Comparison of ENCODE assay signal across 11 mouse cellular contexts in the genomic region with DNA sequence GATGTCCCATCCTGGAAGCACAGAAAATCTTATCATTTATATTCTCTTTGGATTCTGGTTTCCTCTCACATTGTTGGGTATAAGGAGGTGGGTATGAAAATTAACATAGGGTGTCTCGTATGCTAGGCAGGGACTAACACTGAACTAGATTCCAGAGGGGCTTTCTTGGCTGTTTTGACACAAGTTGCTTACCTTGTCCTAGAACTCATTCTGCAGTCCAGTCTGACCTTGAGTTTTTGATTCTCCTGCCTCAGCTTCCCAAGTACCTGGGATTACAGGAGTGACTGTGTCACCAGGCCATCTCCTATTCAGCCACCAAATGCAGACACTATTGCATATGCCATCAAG. TPM values are rescaled to one million over a fixed set of nuclear protein-coding genes. Genes with fewer than 3 reads are reported as not detected.
DNase-seq lines count a peak whose midpoint lies in the region; ATAC-seq and TF ChIP-seq lines count a peak whose summit lies in the region.
"Had no signal": no experiment of that assay in that cellular context is flagged by ENCODE, and none has a peak within 500 bp of the region (broad histone marks: within the 10 kb centered on the region; RNA-seq: fewer than 3 reads in every experiment).

No protein-coding gene starts in this region.

- ATAC-seq in heart, embryonic 11.5 days (replicated peaks; ENCODE audit: insufficient number of reproducible peaks, low FRiP score, low TSS enrichment): no peak
- ATAC-seq in lung, embryonic 14.5 days (ENCODE audit: insufficient read depth): no peak
- no peak for ATAC-seq in megakaryocyte-erythroid progenitor cell, adult 5-6 weeks (replicated peaks; ENCODE audit: low FRiP score, low TSS enrichment, poor library complexity, severe bottlenecking)

- H3K27ac ChIP-seq in heart, embryonic 11.5 days (ENCODE audit: low read depth, low read length): no peak overlapping the region
- no peak overlapping the region for H3K27ac ChIP-seq in lung, embryonic 14.5 days (ENCODE audit: low read depth)
- no peak overlapping the region for H3K27ac ChIP-seq in embryonic fibroblast, embryonic 13.5 days (ENCODE audit: insufficient read depth, low read length)
- no peak overlapping the region for H3K27ac ChIP-seq in small intestine, adult 2 months (ENCODE audit: insufficient read depth, low read depth, low read length)

- H3K4me1 ChIP-seq in heart, embryonic 11.5 days (ENCODE audit: control insufficient read depth, insufficient read depth, low read length): no peaks in the 10 kb centered on the region
- H3K4me1 ChIP-seq in lung, embryonic 14.5 days (ENCODE audit: insufficient read depth): 0 out of 2 replicates have a peak, but pooled peaks cover 2% of the 10 kb centered on the region
- peaks cover 2% of the 10 kb centered on the region; the same call in 1 of the 2 replicates for H3K4me1 ChIP-seq in embryonic fibroblast, embryonic 13.5 days (ENCODE audit: control insufficient read depth, insufficient read depth, low read length)
- peaks cover 5% of the 10 kb centered on the region for H3K4me1 ChIP-seq in small intestine, adult 2 months (ENCODE audit: control insufficient read depth, insufficient read depth, insufficient read length, low read length)

- intact Hi-C loops in heart, postnatal 14 days (cut with DNase I): no loop called here

- 92% methylated on average over 1 of the region's 1 CpGs for WGBS in heart, embryonic 11.5 days (ENCODE audit: insufficient replicate concordance)
- WGBS in lung, embryonic 14.5 days: 81% methylated on average over 1 of the region's 1 CpGs
- WGBS in small intestine, adult 2 months: 95% methylated on average over 1 of the region's 1 CpGs

- peaks cover 74% of the 10 kb centered on the region for H3K27me3 ChIP-seq in heart, embryonic 11.5 days (ENCODE audit: control insufficient read depth, insufficient read depth, low read length)
- H3K27me3 ChIP-seq in lung, embryonic 14.5 days (ENCODE audit: insufficient read depth, low read length): peaks cover 76% of the 10 kb centered on the region
- no peaks in the 10 kb centered on the region for H3K27me3 ChIP-seq in small intestine, adult 2 months (ENCODE audit: control insufficient read depth, insufficient read depth, low read length)

- H3K9me3 ChIP-seq in heart, embryonic 11.5 days (replicated peaks; ENCODE audit: control insufficient read depth, low read length): no peaks in the 10 kb centered on the region
- no peaks in the 10 kb centered on the region for H3K9me3 ChIP-seq in lung, embryonic 14.5 days (ENCODE audit: low read depth, low read length)

- DNase-seq in heart, postnatal 14 days: no peak
- DNase-seq in lung, embryonic 14.5 days: no peak
- DNase-seq in lung, postnatal 10 days: no peak
- no peak for DNase-seq in right cerebral cortex, postnatal 10 days (ENCODE audit: low spot score in 2 of 2)
- DNase-seq: thymus, postnatal 4 days had no signal

- H3K4me2 ChIP-seq in heart, embryonic 11.5 days: peak overlapping the region; percentile 93
- peak overlapping the region; percentile 82; the same call in 1 of the 2 replicates for H3K4me2 ChIP-seq in lung, embryonic 14.5 days

- peak overlapping the region; percentile 58 for H3K4me3 ChIP-seq in heart, embryonic 11.5 days (ENCODE audit: low read depth, low read length)
- no peak overlapping the region; the same call in 1 of the 2 replicates for H3K4me3 ChIP-seq in lung, embryonic 14.5 days (ENCODE audit: low read depth, low read length)
- H3K4me3 ChIP-seq in embryonic fibroblast, embryonic 13.5 days (ENCODE audit: insufficient read depth, low read length): peak overlapping the region; percentile 70
- peak overlapping the region; percentile 72; the same call in 1 of the 2 replicates for H3K4me3 ChIP-seq in small intestine, adult 2 months (ENCODE audit: low read depth, low read length)

- no peaks in the 10 kb centered on the region for H3K36me3 ChIP-seq in heart, embryonic 11.5 days (ENCODE audit: control insufficient read depth, insufficient read depth, low read length)
- no peaks in the 10 kb centered on the region for H3K36me3 ChIP-seq in lung, embryonic 14.5 days (ENCODE audit: insufficient read depth)
- H3K36me3 ChIP-seq in small intestine, adult 2 months (ENCODE audit: control insufficient read depth, insufficient read depth, low read length): no peaks in the 10 kb centered on the region

- TF ChIP-seq CTCF in lung, embryonic 14.5 days (IDR thresholded peaks at IDR 0.05; ENCODE audit: low read depth): no peak
- TF ChIP-seq CTCF in embryonic fibroblast, embryonic 13.5 days (IDR thresholded peaks at IDR 0.05; ENCODE audit: borderline replicate concordance, insufficient read depth, low read length): no peak
- TF ChIP-seq CTCF in small intestine, adult 2 months (IDR thresholded peaks at IDR 0.05; ENCODE audit: extremely low read depth, insufficient read length, insufficient replicate concordance, low read depth, low read length): no peak

- no peak for TF ChIP-seq POLR2A in embryonic fibroblast, embryonic 13.5 days (IDR thresholded peaks at IDR 0.05; ENCODE audit: low read depth, low read length)
- no peak for TF ChIP-seq POLR2A in small intestine, adult 2 months (IDR thresholded peaks at IDR 0.05; ENCODE audit: low read depth, low read length)

- peak overlapping the region; percentile 74; the same call in 1 of the 2 replicates for H3K9ac ChIP-seq in heart, embryonic 11.5 days (ENCODE audit: low read depth, low read length)
- no peak overlapping the region for H3K9ac ChIP-seq in lung, embryonic 14.5 days

RNA-seq across cellular contexts. Expression of gene Mt1, which starts 1.7 kb away (rescaled TPM):
- 270 and 395 TPM in 2 replicates for polyA plus RNA-seq in heart, embryonic 11.5 days (2014; fragmentation: Nextera tagmentation; extraction: Ambion mirVana)
- total RNA-seq in heart, postnatal 14 days (2021): 100 to 1,000 TPM; 388 to 401 TPM
- 57.4 and 71.3 TPM in 2 replicates for polyA plus RNA-seq in lung, embryonic 14.5 days (2014; fragmentation: Nextera tagmentation; extraction: Ambion mirVana)
- 435 and 525 TPM in 2 replicates for polyA plus RNA-seq in embryonic fibroblast, embryonic 13.5 days (2011; ENCODE audit: insufficient read length, low read depth, missing spikeins)
- polyA plus RNA-seq in small intestine, adult 2 months (2012; rRNA removed): 966 and 1,593 TPM in 2 replicates
- 524 and 583 TPM in 2 replicates for total RNA-seq in megakaryocyte-erythroid progenitor cell, adult 5-6 weeks (2014; fragmentation: Nextera tagmentation)
- 648 and 717 TPM in 2 replicates for total RNA-seq in megakaryocyte-erythroid progenitor cell, adult 5-6 weeks (2017)

RNA-seq across cellular contexts. Expression of gene Mt2, which starts 8.1 kb away (rescaled TPM):
- polyA plus RNA-seq in heart, embryonic 11.5 days (2014; fragmentation: Nextera tagmentation; extraction: Ambion mirVana): 58.5 and 102 TPM in 2 replicates
- 10 to 100 TPM; 71.0 to 71.3 TPM for total RNA-seq in heart, postnatal 14 days (2021)
- 12.3 and 15.2 TPM in 2 replicates for polyA plus RNA-seq in lung, embryonic 14.5 days (2014; fragmentation: Nextera tagmentation; extraction: Ambion mirVana)
- polyA plus RNA-seq in embryonic fibroblast, embryonic 13.5 days (2011; ENCODE audit: insufficient read length, low read depth, missing spikeins): 199 and 340 TPM in 2 replicates
- 50.1 and 80.3 TPM in 2 replicates for polyA plus RNA-seq in small intestine, adult 2 months (2012; rRNA removed)
- 352 and 428 TPM in 2 replicates for total RNA-seq in megakaryocyte-erythroid progenitor cell, adult 5-6 weeks (2014; fragmentation: Nextera tagmentation)
- 400 TPM in 2 replicates for total RNA-seq in megakaryocyte-erythroid progenitor cell, adult 5-6 weeks (2017)

RNA-seq across cellular contexts. Expression of gene Mt3, which starts 28.1 kb away (rescaled TPM):
- polyA plus RNA-seq in heart, embryonic 11.5 days (2014; fragmentation: Nextera tagmentation; extraction: Ambion mirVana): 22.7 TPM in 2 replicates
- total RNA-seq in heart, postnatal 14 days (2021): 1 to 10 TPM; 4.9 to 5.5 TPM
- polyA plus RNA-seq in lung, embryonic 14.5 days (2014; fragmentation: Nextera tagmentation; extraction: Ambion mirVana): 2.9 TPM in 2 replicates
- polyA plus RNA-seq in embryonic fibroblast, embryonic 13.5 days (2011; ENCODE audit: insufficient read length, low read depth, missing spikeins): 3.3 TPM in 1 of 2 replicates, not detected in the other
- 0.90 and 2.8 TPM in 2 replicates for polyA plus RNA-seq in small intestine, adult 2 months (2012; rRNA removed)
- total RNA-seq in megakaryocyte-erythroid progenitor cell, adult 5-6 weeks (2014; fragmentation: Nextera tagmentation): not detected in 2 replicates
- not detected in 2 replicates for total RNA-seq in megakaryocyte-erythroid progenitor cell, adult 5-6 weeks (2017)

RNA-seq across cellular contexts. Expression of gene Nup93, which starts 33.8 kb away (rescaled TPM):
- polyA plus RNA-seq in heart, embryonic 11.5 days (2014; fragmentation: Nextera tagmentation; extraction: Ambion mirVana): 73.4 and 79.1 TPM in 2 replicates
- total RNA-seq in heart, postnatal 14 days (2021): 10 to 100 TPM; 17.3 to 20.2 TPM
- polyA plus RNA-seq in lung, embryonic 14.5 days (2014; fragmentation: Nextera tagmentation; extraction: Ambion mirVana): 118 and 126 TPM in 2 replicates
- 58.2 and 65.0 TPM in 2 replicates for polyA plus RNA-seq in embryonic fibroblast, embryonic 13.5 days (2011; ENCODE audit: insufficient read length, low read depth, missing spikeins)
- 3.6 and 5.4 TPM in 2 replicates for polyA plus RNA-seq in small intestine, adult 2 months (2012; rRNA removed)
- total RNA-seq in megakaryocyte-erythroid progenitor cell, adult 5-6 weeks (2014; fragmentation: Nextera tagmentation): 66.6 and 86.4 TPM in 2 replicates
- total RNA-seq in megakaryocyte-erythroid progenitor cell, adult 5-6 weeks (2017): 55.1 and 69.6 TPM in 2 replicates

RNA-seq across cellular contexts. Expression of gene Mt4, which starts 43.5 kb away (rescaled TPM):
- polyA plus RNA-seq in heart, embryonic 11.5 days (2014; fragmentation: Nextera tagmentation; extraction: Ambion mirVana): not detected in 2 replicates
- not detected for total RNA-seq in heart, postnatal 14 days (2021)
- not detected in 2 replicates for polyA plus RNA-seq in lung, embryonic 14.5 days (2014; fragmentation: Nextera tagmentation; extraction: Ambion mirVana)
- polyA plus RNA-seq in embryonic fibroblast, embryonic 13.5 days (2011; ENCODE audit: insufficient read length, low read depth, missing spikeins): not detected in 2 replicates
- polyA plus RNA-seq in small intestine, adult 2 months (2012; rRNA removed): not detected in 2 replicates
- not detected in 2 replicates for total RNA-seq in megakaryocyte-erythroid progenitor cell, adult 5-6 weeks (2014; fragmentation: Nextera tagmentation)
- total RNA-seq in megakaryocyte-erythroid progenitor cell, adult 5-6 weeks (2017): not detected in 2 replicates
- total RNA-seq: adrenal gland, postnatal 4 days had no signal
- polyA plus RNA-seq: midbrain, embryonic 14.5 days had no signal
